Mouse (Mus musculus): ENCODE measurements around the gene Slco4a1.

- TF ChIP-seq ZNF384 (IDR thresholded peaks at IDR 0.05; ENCODE audit: low read depth, low read length): no peak
- TF ChIP-seq HCFC1 (IDR thresholded peaks at IDR 0.05; ENCODE audit: borderline replicate concordance, insufficient read depth, low read length): no peak
- no peak for TF ChIP-seq MAFK (IDR thresholded peaks at IDR 0.05; ENCODE audit: insufficient read depth, low read depth, low read length)
- TF ChIP-seq CHD2 (IDR thresholded peaks at IDR 0.05; ENCODE audit: low read depth, low read length): no peak
- TF ChIP-seq ZC3H11A (IDR thresholded peaks at IDR 0.05; ENCODE audit: borderline replicate concordance, low read depth, low read length): no peak
These were observed 66.8 kb downstream of the Slco4a1 start for GRCm38 (mm10) chr2:180522825-180523224.

All from ES-E14 (cell line).